Mouse (Mus musculus) lung, adult 2 months (tissue): ENCODE results near the gene 6030458C11Rik. TPM values are rescaled to one million over a fixed set of nuclear protein-coding genes. Genes with fewer than 3 reads are reported as not detected.
"Not testable (repeated sequence)": the region's sequence is repeated elsewhere in the genome, so short reads cannot be mapped to it uniquely, and the experiment has no call there.

Experiments
- DNase-seq: peaks from one replicate; pipeline ENCODE4 v3.0.0; 2022
- H3K4me1 ChIP-seq: fragments of 200-500 bp; 2 replicates; pipeline ENCODE4 v1.6.1; 2011; ENCODE audit warnings: low read length; ENCODE audit not compliant: control insufficient read depth, insufficient read depth
- H3K4me3 ChIP-seq: fragments of 200-500 bp; replicated peaks from 2 replicates; pipeline ENCODE3; 2011; ENCODE audit warnings: low read depth, mild to moderate bottlenecking, control low read depth, low read length; ENCODE audit errors: extremely low read depth
- CTCF ChIP-seq: fragments of 200-500 bp; IDR thresholded peaks from 2 replicates; pipeline ENCODE4 v1.5.1; 2011; ENCODE audit warnings: mild to moderate bottlenecking, low read length, control low read depth; ENCODE audit not compliant: insufficient read depth
- POLR2A ChIP-seq: fragments of 200-500 bp; IDR thresholded peaks from 2 replicates; pipeline ENCODE4 v1.6.1; 2011; ENCODE audit warnings: low read depth, mild to moderate bottlenecking, control low read depth, low read length, borderline replicate concordance; ENCODE audit errors: extremely low read depth
- WGBS: fragments of 180-500 bp; shearing (Covaris S2); methylation state at CpG from one replicate; pipeline ENCODE4 v1.1.7; 2018; 5-methylcytosine and 5-hydroxymethylcytosine counted together
- polyA plus RNA-seq: library from polyadenylated mRNA; depleted of rRNA; stranded (reverse); fragments of >200 nt; gene quantifications from 2 replicates; pipeline ENCODE4 v1.2.3, GENCODE M21; 2012

The 6030458C11Rik gene
- polyA plus RNA-seq, 1 experiment: 8.7 TPM

DNA sequence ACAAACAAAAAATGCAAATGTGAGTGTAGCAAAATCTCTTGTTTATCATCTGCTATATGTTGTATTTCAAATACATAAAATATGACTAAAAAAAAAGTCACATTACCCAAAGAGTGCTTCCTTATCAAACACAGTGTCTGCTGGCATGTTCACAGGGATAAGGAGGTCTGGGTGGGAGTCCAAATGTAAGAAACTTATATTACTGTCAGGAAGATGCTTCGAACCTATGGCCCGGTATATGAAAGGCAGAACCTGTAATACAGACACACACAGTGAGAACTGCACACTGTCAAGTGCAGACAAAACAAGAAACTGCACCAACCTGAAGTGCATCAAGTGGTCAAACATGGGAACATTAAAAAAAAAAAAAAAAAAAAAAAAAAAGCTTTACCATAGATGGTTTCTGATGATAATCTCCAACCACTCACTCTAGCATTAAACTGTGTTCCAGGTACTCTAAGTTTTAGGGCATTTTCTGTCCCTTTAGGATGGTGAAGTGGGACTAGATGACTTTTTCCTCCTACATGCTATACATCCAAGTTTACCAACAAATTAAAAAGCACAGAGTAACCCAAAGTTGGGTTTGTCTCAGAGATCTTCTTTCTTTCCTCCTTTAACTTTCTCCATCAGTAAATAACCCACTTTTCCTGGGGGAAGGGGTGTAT, 862 bp downstream of the 6030458C11Rik start:
- WGBS: 85% methylated on average over 2 of the region's 2 CpGs
- H3K4me1 ChIP-seq: 0 out of 2 replicates have a peak, but pooled peaks cover 4% of the 10 kb centered on the region
- no peak overlapping the region for H3K4me3 ChIP-seq
- DNase-seq: no peak
- TF ChIP-seq POLR2A (no peak), CTCF (no peak)

DNA sequence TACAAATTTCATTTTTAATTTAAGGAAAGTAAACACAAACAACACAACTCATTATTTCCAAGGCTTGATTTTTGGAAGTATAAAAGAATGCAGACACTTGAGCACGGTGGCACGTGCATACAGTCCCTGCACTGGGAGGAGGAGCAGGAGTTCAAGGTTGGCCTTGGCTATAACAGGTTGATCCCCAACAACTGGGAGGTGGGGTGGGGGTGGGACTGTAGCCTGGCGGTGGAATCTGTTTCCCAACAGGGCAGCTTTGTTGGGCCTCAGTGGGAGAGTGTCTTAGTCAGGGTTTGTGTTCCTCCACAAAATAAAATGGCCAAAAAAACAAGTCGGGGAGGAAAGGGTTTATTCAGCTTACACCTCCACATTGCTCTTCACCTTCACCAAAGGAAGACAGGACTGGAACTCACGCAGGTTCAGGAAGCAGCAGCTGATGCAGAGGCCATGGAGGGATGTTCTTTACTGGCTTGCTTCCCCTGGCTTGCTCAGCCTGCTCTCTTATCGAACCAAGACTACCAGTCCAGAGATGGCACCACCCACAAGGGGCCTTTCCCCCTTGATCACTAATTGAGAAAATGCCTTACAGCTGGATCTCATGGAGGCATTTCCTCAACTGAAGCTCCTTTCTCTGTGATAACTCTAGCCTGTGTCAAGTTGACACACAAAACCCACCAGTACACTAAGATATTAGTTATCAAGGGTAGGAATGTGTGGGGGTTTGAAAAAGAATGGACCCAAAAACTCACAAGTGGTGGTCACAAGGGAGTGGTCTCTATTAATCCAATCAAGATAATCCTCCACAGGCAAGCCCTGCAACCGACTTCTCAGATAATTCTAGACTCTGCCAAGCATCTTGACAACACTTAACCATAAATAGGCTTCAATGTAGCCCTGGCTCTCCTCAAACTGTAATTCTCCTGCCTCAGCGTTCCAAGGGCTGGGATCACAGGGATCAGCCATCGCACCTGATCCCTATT, 1.7 kb downstream of the 6030458C11Rik start:
- 0 out of 2 replicates have a peak, but pooled peaks cover 4% of the 10 kb centered on the region for H3K4me1 ChIP-seq
- no peak overlapping the region for H3K4me3 ChIP-seq
- WGBS: 83% methylated on average over 9 of the region's 9 CpGs
- TF ChIP-seq CTCF (no peak), POLR2A (no peak)
- no peak for DNase-seq

- TF ChIP-seq CTCF: no peak
- no peak for TF ChIP-seq POLR2A
- WGBS: 94% methylated on average over 8 of the region's 8 CpGs
- no peak overlapping the region for H3K4me3 ChIP-seq
- DNase-seq: no peak
- H3K4me1 ChIP-seq: no peaks in the 10 kb centered on the region
Observed at GRCm38 (mm10) chr15:12817592-12817991, 6.9 kb downstream of the 6030458C11Rik start.

DNA sequence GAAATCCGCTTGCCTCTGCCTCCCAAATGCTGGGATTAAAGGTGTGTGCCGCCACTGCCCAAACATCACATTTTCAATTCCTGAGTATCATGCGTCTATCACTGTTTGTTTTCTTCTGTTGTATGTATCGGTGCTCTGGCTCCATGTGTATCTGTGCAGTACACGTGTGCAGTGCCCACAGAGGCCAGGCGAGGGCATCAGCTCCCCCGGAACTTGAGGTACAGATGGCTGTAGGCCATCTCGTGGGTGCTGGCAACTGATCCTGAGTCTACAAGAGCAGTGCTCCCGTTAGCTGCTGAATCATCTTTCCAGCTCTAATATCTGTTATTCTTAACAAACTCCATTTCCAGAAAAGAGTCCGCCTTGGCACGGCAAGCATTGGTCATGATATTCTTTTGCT, 11.8 kb downstream of the 6030458C11Rik start:
- no peak for DNase-seq
- 89% methylated on average over 11 of the region's 11 CpGs for WGBS
- TF ChIP-seq POLR2A (no peak), CTCF (no peak)
- no peak overlapping the region for H3K4me3 ChIP-seq
- no peaks in the 10 kb centered on the region for H3K4me1 ChIP-seq

DNA sequence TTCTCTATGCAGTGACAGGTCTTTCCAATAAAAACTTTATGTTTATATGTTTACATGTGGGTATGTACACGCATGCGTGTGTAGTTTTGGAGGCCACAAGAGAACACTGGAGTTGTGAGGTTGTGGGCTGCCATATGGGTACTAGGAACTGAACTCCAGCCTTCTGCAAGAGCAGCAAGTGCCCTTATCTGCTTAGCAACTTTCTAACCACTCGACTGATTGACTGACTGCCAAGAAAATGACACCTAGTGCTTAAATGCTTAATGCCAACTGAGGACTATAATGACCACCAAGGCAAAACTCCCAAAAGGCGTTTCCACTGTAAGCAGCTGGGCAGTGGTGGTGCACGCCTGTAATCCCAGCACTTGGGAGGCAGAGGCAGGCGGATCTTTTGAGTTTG, 15.1 kb downstream of the 6030458C11Rik start:
- Histone ChIP-seq H3K4me1 (no peaks in the 10 kb centered on the region), H3K4me3 (no peak overlapping the region)
- 77% methylated on average over 6 of the region's 6 CpGs for WGBS
- TF ChIP-seq POLR2A (no peak), CTCF (no peak)
- no peak for DNase-seq

DNA sequence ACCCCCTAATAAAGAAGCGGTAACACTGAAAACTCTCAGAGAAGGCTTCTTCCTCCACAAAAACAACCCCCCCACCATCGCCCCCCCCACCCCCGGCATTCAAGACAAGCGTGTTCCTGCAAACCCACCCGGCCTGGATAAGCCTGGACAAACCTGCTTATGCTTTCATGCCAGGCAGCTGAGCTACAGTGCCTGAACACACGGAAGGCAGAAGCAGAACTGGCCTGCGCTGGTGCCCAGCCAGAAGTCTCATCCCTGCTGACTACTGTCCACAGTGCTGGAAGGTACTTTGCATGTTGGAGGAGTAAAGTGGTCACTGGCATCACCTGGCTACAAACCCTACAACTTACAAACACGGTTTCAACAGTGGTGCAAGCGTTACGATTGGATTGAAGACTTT, 17.4 kb downstream of the 6030458C11Rik start:
- TF ChIP-seq POLR2A (no peak), CTCF (no peak)
- H3K4me3 ChIP-seq: no peak overlapping the region
- H3K4me1 ChIP-seq: no peaks in the 10 kb centered on the region
- DNase-seq: no peak
- 91% methylated on average over 10 of the region's 10 CpGs for WGBS

DNA sequence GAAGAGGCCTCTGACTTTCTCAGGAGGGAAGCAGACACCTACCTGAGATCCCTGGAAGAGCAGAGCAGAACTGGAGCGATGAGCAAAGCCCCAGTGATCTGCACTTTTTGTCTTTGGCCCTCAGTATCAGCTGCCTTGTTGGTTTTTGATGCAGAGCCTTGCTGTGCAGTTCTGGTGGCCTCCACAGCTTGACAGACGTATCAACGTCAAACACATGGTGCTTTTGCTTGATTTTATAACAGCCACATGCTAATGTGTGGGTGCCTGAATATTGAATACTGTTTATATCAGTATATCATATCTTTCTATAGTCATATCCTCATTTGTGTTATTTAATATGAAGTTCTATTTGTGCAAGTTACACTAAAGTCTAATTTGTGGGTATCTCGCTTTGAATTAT, 19.4 kb downstream of the 6030458C11Rik start:
- 80% methylated on average over 4 of the region's 4 CpGs for whole genome bisulfite sequencing

GRCm38 (mm10) chr15:12801142-12801506, 23.3 kb downstream of the 6030458C11Rik start:
- not testable (repeated sequence) for H3K4me3 ChIP-seq, H3K4me1 ChIP-seq, DNase-seq
- WGBS: 80% methylated on average over 2 of the region's 2 CpGs

More for the DNA sequence above, 19.4 kb downstream of the 6030458C11Rik start:
- no peaks in the 10 kb centered on the region for H3K4me1 ChIP-seq
- DNase-seq: no peak
- TF ChIP-seq CTCF (no peak), POLR2A (no peak)
- no peak overlapping the region for H3K4me3 ChIP-seq

GRCm38 (mm10) chr15:12800405-12801141, 23.9 kb downstream of the 6030458C11Rik start:
- DNase-seq: no peak
- H3K4me1 ChIP-seq: no peaks in the 10 kb centered on the region
- TF ChIP-seq POLR2A: no peak
- TF ChIP-seq CTCF: no peak
- peak overlapping the region; percentile 31 for H3K4me3 ChIP-seq
- 32% methylated on average over 15 of the region's 15 CpGs for WGBS
